Mouse (Mus musculus) heart, adult 8-10 months (tissue): ENCODE results near the gene Ubr3. TPM values are rescaled to one million over a fixed set of nuclear protein-coding genes. Genes with fewer than 3 reads are reported as not detected.
A peak's percentile ranks its signal among the peaks of the same experiment; 100 is the strongest.
"Not testable (repeated sequence)": the region's sequence is repeated elsewhere in the genome, so short reads cannot be mapped to it uniquely, and the experiment has no call there.

ENCODE experiments used
- DNase-seq: peaks from one replicate; pipeline ENCODE4 v3.0.0; 2022; ENCODE audit warnings: low spot score
- total RNA-seq, 4 experiments: library from RNA; stranded (reverse); gene quantifications; 2 replicates each; pipeline ENCODE4 v1.2.4; 2022

The Ubr3 gene
- total RNA-seq, 4 experiments from 2014 or later, result 129 to 132 (median 132) TPM

- DNase-seq, result not testable (repeated sequence)
Observed at GRCm38 (mm10) chr2:69907394-69907793, 10.3 kb downstream of the Ubr3 start.

- DNase-seq, result no peak
Observed at GRCm38 (mm10) chr2:69912801-69913200, 15.8 kb downstream of the Ubr3 start.

- DNase-seq, result no peak
Observed at GRCm38 (mm10) chr2:69917301-69917700, 20.3 kb downstream of the Ubr3 start.

- DNase-seq, result no peak
Observed at GRCm38 (mm10) chr2:69924943-69925342, 27.9 kb downstream of the Ubr3 start.

GRCm38 (mm10) chr2:69936331-69936730 is 39.3 kb downstream of the Ubr3 start:
- DNase-seq, result no peak

- DNase-seq, result no peak
Observed at GRCm38 (mm10) chr2:69939226-69939625, 42.2 kb downstream of the Ubr3 start.

- no peak for DNase-seq
Observed at GRCm38 (mm10) chr2:69939649-69940048, 42.6 kb downstream of the Ubr3 start.

GRCm38 (mm10) chr2:69941391-69942030 is 44.5 kb downstream of the Ubr3 start:
- DNase-seq, result no peak

- DNase-seq, result no peak
Observed at GRCm38 (mm10) chr2:69952849-69953248, 55.8 kb downstream of the Ubr3 start.

GRCm38 (mm10) chr2:69955635-69956034 is 58.6 kb downstream of the Ubr3 start:
- peak; percentile 11 for DNase-seq

GRCm38 (mm10) chr2:69957622-69958021 is 60.6 kb downstream of the Ubr3 start:
- no peak for DNase-seq

GRCm38 (mm10) chr2:69974896-69975295 is 77.8 kb downstream of the Ubr3 start:
- no peak for DNase-seq

- DNase-seq, result no peak
Observed at GRCm38 (mm10) chr2:69989224-69989623, 92.2 kb downstream of the Ubr3 start.

- no peak for DNase-seq
Observed at GRCm38 (mm10) chr2:69990647-69991046, 93.6 kb downstream of the Ubr3 start.

- not testable (repeated sequence) for DNase-seq
Observed at GRCm38 (mm10) chr2:69994082-69994736, 97.2 kb downstream of the Ubr3 start.

- DNase-seq, result no peak
Observed at GRCm38 (mm10) chr2:69994779-69995178, 97.7 kb downstream of the Ubr3 start.

- no peak for DNase-seq
Observed at GRCm38 (mm10) chr2:69999097-69999770, 102.2 kb downstream of the Ubr3 start.

GRCm38 (mm10) chr2:70000316-70000715 is 103.3 kb downstream of the Ubr3 start:
- no peak for DNase-seq

GRCm38 (mm10) chr2:70006492-70006891 is 109.4 kb downstream of the Ubr3 start:
- no peak for DNase-seq

- DNase-seq, result no peak
Observed at GRCm38 (mm10) chr2:70012941-70013340, 115.9 kb downstream of the Ubr3 start.

GRCm38 (mm10) chr2:70018236-70018635 is 121.2 kb downstream of the Ubr3 start:
- DNase-seq, result no peak

- DNase-seq, result no peak
Observed at GRCm38 (mm10) chr2:70024454-70024853, 127.4 kb downstream of the Ubr3 start.

GRCm38 (mm10) chr2:70025711-70026110 is 128.7 kb downstream of the Ubr3 start:
- no peak for DNase-seq
